Mouse (Mus musculus): Measurements from ENCODE around the gene Cox5b. TPM values are rescaled to one million over a fixed set of nuclear protein-coding genes. Genes with fewer than 3 reads are reported as not detected.

Gene Cox5b
- polyA plus RNA-seq, 1 experiment from 2014 or later: 522 TPM

GRCm38 (mm10) chr1:36697030-36697429 lies 5.8 kb downstream of the Cox5b start:
- Histone ChIP-seq H3K36me3 (replicated peaks) (peaks cover 68% of the 10 kb centered on the region), H3K9me3 (no peaks in the 10 kb centered on the region), H3K4me3 (no peak overlapping the region), H3K27ac (replicated peaks) (no peak overlapping the region), H3K4me1 (peaks cover 7% of the 10 kb centered on the region), H3K27me3 (replicated peaks; ENCODE audit: low read depth, poor library complexity, severe bottlenecking) (no peaks in the 10 kb centered on the region)
- DNase-seq (ENCODE audit: low spot score): no peak
- WGBS: 68% methylated on average over 5 of the region's 5 CpGs

GRCm38 (mm10) chr1:36707166-36707565 lies 15.9 kb downstream of the Cox5b start:
- Histone ChIP-seq H3K27ac (replicated peaks) (no peak overlapping the region), H3K9me3 (no peaks in the 10 kb centered on the region), H3K4me3 (no peak overlapping the region), H3K27me3 (replicated peaks; ENCODE audit: low read depth, poor library complexity, severe bottlenecking) (no peaks in the 10 kb centered on the region), H3K4me1 (peaks cover 17% of the 10 kb centered on the region), H3K36me3 (replicated peaks) (peaks cover 60% of the 10 kb centered on the region)
- DNase-seq (ENCODE audit: low spot score): no peak
- 78% methylated on average over 2 of the region's 2 CpGs for WGBS

- 74% methylated on average over 3 of the region's 3 CpGs for WGBS
- Histone ChIP-seq H3K36me3 (replicated peaks) (peaks cover 54% of the 10 kb centered on the region), H3K27me3 (replicated peaks; ENCODE audit: low read depth, poor library complexity, severe bottlenecking) (no peaks in the 10 kb centered on the region), H3K27ac (replicated peaks) (no peak overlapping the region), H3K4me3 (peak overlapping the region; percentile 88; the same call in 1 of the 2 replicates), H3K9me3 (no peaks in the 10 kb centered on the region), H3K4me1 (peaks cover 17% of the 10 kb centered on the region)
- no peak for DNase-seq (ENCODE audit: low spot score)
Observed at GRCm38 (mm10) chr1:36707797-36708196, 16.5 kb downstream of the Cox5b start.

GRCm38 (mm10) chr1:36708626-36709025 lies 17.4 kb downstream of the Cox5b start:
- peak overlapping the region; percentile 94 for H3K27ac ChIP-seq (replicated peaks)
- WGBS: 80% methylated on average over 1 of the region's 1 CpGs
- no peaks in the 10 kb centered on the region for H3K9me3 ChIP-seq
- no peak for DNase-seq (ENCODE audit: low spot score)
- peaks cover 45% of the 10 kb centered on the region for H3K36me3 ChIP-seq (replicated peaks)
- no peaks in the 10 kb centered on the region for H3K27me3 ChIP-seq (replicated peaks; ENCODE audit: low read depth, poor library complexity, severe bottlenecking)
- H3K4me1 ChIP-seq: peaks cover 17% of the 10 kb centered on the region
- peak overlapping the region; percentile 88 for H3K4me3 ChIP-seq

- no peak for DNase-seq (ENCODE audit: low spot score)
- H3K4me1 ChIP-seq: peaks cover 17% of the 10 kb centered on the region
- H3K27me3 ChIP-seq (replicated peaks; ENCODE audit: low read depth, poor library complexity, severe bottlenecking): no peaks in the 10 kb centered on the region
- no peaks in the 10 kb centered on the region for H3K9me3 ChIP-seq
- H3K27ac ChIP-seq (replicated peaks): peak overlapping the region; percentile 94
- peak overlapping the region; percentile 88 for H3K4me3 ChIP-seq
- peaks cover 39% of the 10 kb centered on the region for H3K36me3 ChIP-seq (replicated peaks)
- WGBS: 1% methylated on average over 33 of the region's 33 CpGs
Observed at GRCm38 (mm10) chr1:36709055-36709853, 18.0 kb downstream of the Cox5b start.

GRCm38 (mm10) chr1:36709854-36710280 lies 18.6 kb downstream of the Cox5b start, which contains the start of gene 4933424G06Rik:
Gene 4933424G06Rik (plus strand): TSS chr1:36710149.
- 0% methylated on average over 29 of the region's 29 CpGs for WGBS

GRCm38 (mm10) chr1:36711104-36711503 lies 19.9 kb downstream of the Cox5b start:
- 97% methylated on average over 2 of the region's 2 CpGs for WGBS
- Histone ChIP-seq H3K4me3 (no peak overlapping the region), H3K4me1 (peaks cover 17% of the 10 kb centered on the region), H3K36me3 (replicated peaks) (peaks cover 20% of the 10 kb centered on the region), H3K27me3 (replicated peaks; ENCODE audit: low read depth, poor library complexity, severe bottlenecking) (no peaks in the 10 kb centered on the region), H3K9me3 (no peaks in the 10 kb centered on the region), H3K27ac (replicated peaks) (no peak overlapping the region)
- no peak for DNase-seq (ENCODE audit: low spot score)

More at GRCm38 (mm10) chr1:36709854-36710280, 18.6 kb downstream of the Cox5b start, which contains the start of gene 4933424G06Rik:
- Histone ChIP-seq H3K4me3 (peak within 1 kb of the TSS; percentile 88), H3K36me3 (replicated peaks) (peaks cover 33% of the 10 kb centered on the region), H3K4me1 (peaks cover 17% of the 10 kb centered on the region), H3K9me3 (no peaks in the 10 kb centered on the region), H3K27me3 (replicated peaks; ENCODE audit: low read depth, poor library complexity, severe bottlenecking) (no peaks in the 10 kb centered on the region), H3K27ac (replicated peaks) (peak within 1 kb of the TSS; percentile 94)
- peak; percentile 99 for DNase-seq (ENCODE audit: low spot score)

- no peaks in the 10 kb centered on the region; the same call in 1 of the 2 replicates for H3K4me1 ChIP-seq
- no peaks in the 10 kb centered on the region for H3K36me3 ChIP-seq (replicated peaks)
- no peaks in the 10 kb centered on the region for H3K9me3 ChIP-seq
- H3K27ac ChIP-seq (replicated peaks): no peak within 1 kb of the TSS
- no peaks in the 10 kb centered on the region for H3K27me3 ChIP-seq (replicated peaks; ENCODE audit: low read depth, poor library complexity, severe bottlenecking)
- no peak within 1 kb of the TSS for H3K4me3 ChIP-seq
- no peak for DNase-seq (ENCODE audit: low spot score)
- WGBS: 82% methylated on average over 5 of the region's 5 CpGs
Observed at GRCm38 (mm10) chr1:36714311-36714710, 23.1 kb downstream of the Cox5b start, which contains the start of gene Actr1b. Gene Actr1b (minus strand): TSS chr1:36714422.

- H3K4me1 ChIP-seq: peaks cover 9% of the 10 kb centered on the region
- 92% methylated on average over 1 of the region's 1 CpGs for WGBS
- H3K9me3 ChIP-seq: no peaks in the 10 kb centered on the region
- H3K36me3 ChIP-seq (replicated peaks): no peaks in the 10 kb centered on the region
- no peak overlapping the region for H3K27ac ChIP-seq (replicated peaks)
- H3K4me3 ChIP-seq: no peak overlapping the region
- no peaks in the 10 kb centered on the region for H3K27me3 ChIP-seq (replicated peaks; ENCODE audit: low read depth, poor library complexity, severe bottlenecking)
- no peak for DNase-seq (ENCODE audit: low spot score)
Observed at GRCm38 (mm10) chr1:36718786-36719185, 27.5 kb downstream of the Cox5b start.

GRCm38 (mm10) chr1:36723146-36724056 lies 32.2 kb downstream of the Cox5b start:
- Histone ChIP-seq H3K4me3 (no peak overlapping the region), H3K36me3 (replicated peaks) (no peaks in the 10 kb centered on the region), H3K27me3 (replicated peaks; ENCODE audit: low read depth, poor library complexity, severe bottlenecking) (no peaks in the 10 kb centered on the region), H3K9me3 (no peaks in the 10 kb centered on the region), H3K27ac (replicated peaks) (no peak overlapping the region), H3K4me1 (peaks cover 14% of the 10 kb centered on the region)
- DNase-seq (ENCODE audit: low spot score): peak; percentile 33
- 73% methylated on average over 16 of the region's 16 CpGs for WGBS

- Histone ChIP-seq H3K4me1 (peaks cover 14% of the 10 kb centered on the region), H3K9me3 (no peaks in the 10 kb centered on the region), H3K36me3 (replicated peaks) (no peaks in the 10 kb centered on the region), H3K4me3 (no peak overlapping the region), H3K27me3 (replicated peaks; ENCODE audit: low read depth, poor library complexity, severe bottlenecking) (no peaks in the 10 kb centered on the region), H3K27ac (replicated peaks) (0 out of 2 replicates have a peak overlapping the region, but pooled peaks have one; percentile 15)
- 82% methylated on average over 4 of the region's 4 CpGs for WGBS
- DNase-seq (ENCODE audit: low spot score): no peak
Observed at GRCm38 (mm10) chr1:36724057-36724431, 32.8 kb downstream of the Cox5b start.

GRCm38 (mm10) chr1:36737300-36737699 lies 46.1 kb downstream of the Cox5b start:
- Histone ChIP-seq H3K27ac (replicated peaks) (no peak overlapping the region), H3K36me3 (replicated peaks) (no peaks in the 10 kb centered on the region), H3K27me3 (replicated peaks; ENCODE audit: low read depth, poor library complexity, severe bottlenecking) (peaks cover 15% of the 10 kb centered on the region), H3K9me3 (no peaks in the 10 kb centered on the region), H3K4me1 (no peaks in the 10 kb centered on the region), H3K4me3 (no peak overlapping the region)
- DNase-seq (ENCODE audit: low spot score): peak; percentile 81
- WGBS: 14% methylated on average over 4 of the region's 4 CpGs

All from embryonic facial prominence, embryonic 10.5 days (tissue).